Mouse (Mus musculus): ENCODE measurements around the gene Cfap74.

Cfap74 gene

GRCm38 (mm10) chr4:155497963-155498362 lies 89.0 kb downstream of the Cfap74 start:
- in situ Hi-C loops (cut with MboI, MseI): no loop called here

- in situ Hi-C loops (cut with MboI, MseI): no loop called here
Measured at GRCm38 (mm10) chr4:155501126-155501525, 92.1 kb downstream of the Cfap74 start.

GRCm38 (mm10) chr4:155505067-155505466 lies 96.1 kb downstream of the Cfap74 start:
- in situ Hi-C loops (cut with MboI, MseI): no loop called here

- in situ Hi-C loops (cut with MboI, MseI): no loop called here
Measured at GRCm38 (mm10) chr4:155505671-155506295, 96.8 kb downstream of the Cfap74 start.

GRCm38 (mm10) chr4:155508614-155509013 lies 99.6 kb downstream of the Cfap74 start:
- in situ Hi-C loops (cut with MboI, MseI): no loop called here

GRCm38 (mm10) chr4:155510981-155511380 lies 102.0 kb downstream of the Cfap74 start:
- in situ Hi-C loops (cut with MboI, MseI): no loop called here

- in situ Hi-C loops (cut with MboI, MseI): no loop called here
Measured at GRCm38 (mm10) chr4:155514810-155515209, 105.8 kb downstream of the Cfap74 start.

Data from T-helper 2 cell (primary cell).